Mouse (Mus musculus) c-Kit-positive CD71-negative TER-119-negative erythroid progenitor cells, embryonic 14.5 days (primary cell): ENCODE measurements around the gene Cmip.

ENCODE experiments used
- DNase-seq: peaks from one replicate; pipeline ENCODE4 v3.0.0-alpha.2; 2013; ENCODE audit warnings: low read depth

Gene Cmip

GRCm38 (mm10) chr8:117324821-117325220 is 68.0 kb downstream of the Cmip start:
- DNase-seq, result no peak

- DNase-seq, result no peak
Observed at GRCm38 (mm10) chr8:117326735-117327134, 69.9 kb downstream of the Cmip start.

GRCm38 (mm10) chr8:117327385-117327837 is 70.5 kb downstream of the Cmip start:
- no peak for DNase-seq

GRCm38 (mm10) chr8:117328758-117329157 is 71.9 kb downstream of the Cmip start:
- no peak for DNase-seq

- no peak for DNase-seq
Observed at GRCm38 (mm10) chr8:117329167-117329566, 72.3 kb downstream of the Cmip start.

- no peak for DNase-seq
Observed at GRCm38 (mm10) chr8:117329903-117330302, 73.0 kb downstream of the Cmip start.

GRCm38 (mm10) chr8:117332229-117333010 is 75.6 kb downstream of the Cmip start:
- no peak for DNase-seq

GRCm38 (mm10) chr8:117333619-117334018 is 76.8 kb downstream of the Cmip start:
- DNase-seq, result no peak

GRCm38 (mm10) chr8:117334058-117334747 is 77.3 kb downstream of the Cmip start:
- no peak for DNase-seq

- no peak for DNase-seq
Observed at GRCm38 (mm10) chr8:117334748-117335393, 78.0 kb downstream of the Cmip start.

GRCm38 (mm10) chr8:117335423-117335822 is 78.6 kb downstream of the Cmip start:
- no peak for DNase-seq

- DNase-seq, result no peak
Observed at GRCm38 (mm10) chr8:117337188-117337587, 80.3 kb downstream of the Cmip start.

- DNase-seq, result no peak
Observed at GRCm38 (mm10) chr8:117338678-117339077, 81.8 kb downstream of the Cmip start.

GRCm38 (mm10) chr8:117339296-117339957 is 82.6 kb downstream of the Cmip start:
- no peak for DNase-seq

GRCm38 (mm10) chr8:117339958-117340651 is 83.2 kb downstream of the Cmip start:
- DNase-seq, result peak; percentile 63

- DNase-seq, result no peak
Observed at GRCm38 (mm10) chr8:117340800-117341199, 83.9 kb downstream of the Cmip start.

- no peak for DNase-seq
Observed at GRCm38 (mm10) chr8:117342735-117343385, 86.0 kb downstream of the Cmip start.

- no peak for DNase-seq
Observed at GRCm38 (mm10) chr8:117343484-117343883, 86.6 kb downstream of the Cmip start.

- no peak for DNase-seq
Observed at GRCm38 (mm10) chr8:117344899-117345298, 88.0 kb downstream of the Cmip start.

- DNase-seq, result no peak
Observed at GRCm38 (mm10) chr8:117345376-117345775, 88.5 kb downstream of the Cmip start.

- DNase-seq, result no peak
Observed at GRCm38 (mm10) chr8:117347556-117347955, 90.7 kb downstream of the Cmip start.
